Mouse (Mus musculus) C2C12 (cell line): ENCODE measurements around the gene Rnf39.

ENCODE experiments used
- CTCF ChIP-seq: IDR thresholded peaks from one replicate; pipeline ENCODE4 v1.5.1; 2011; ENCODE audit not compliant: control insufficient read depth, insufficient read depth, insufficient read length
- MAX ChIP-seq: IDR thresholded peaks from one replicate; pipeline ENCODE4 v1.6.1; 2011; ENCODE audit warnings: mild to moderate bottlenecking, control low read depth
- MYOG ChIP-seq: IDR thresholded peaks from one replicate; pipeline ENCODE4 v1.6.1; 2011; ENCODE audit not compliant: control insufficient read depth, insufficient read length; ENCODE audit errors: extremely low read depth

- TF ChIP-seq CTCF, result no peak
- TF ChIP-seq MYOG, result no peak
- no peak for TF ChIP-seq MAX
Observed at GRCm38 (mm10) chr17:36947051-36947819, 4.5 kb downstream of the Rnf39 start.
